Mouse (Mus musculus) heart, adult 2 months (tissue): ENCODE results near the gene Ccdc130.

Source experiments
- CTCF ChIP-seq: fragments of 200-600 bp; IDR thresholded peaks from 2 replicates; pipeline ENCODE4 v1.8.1; 2022; ENCODE audit warnings: antibody characterized with exemption, mild to moderate bottlenecking, moderate library complexity
- POLR2A ChIP-seq: fragments of 200-500 bp; IDR thresholded peaks from 2 replicates; pipeline ENCODE4 v1.6.1; 2011; ENCODE audit warnings: mild to moderate bottlenecking, low read depth, low read length, control low read depth; ENCODE audit not compliant: insufficient read depth

- TF ChIP-seq POLR2A = no peak
- TF ChIP-seq CTCF = no peak
Measured at GRCm38 (mm10) chr8:84213277-84213676, 56.9 kb downstream of the Ccdc130 start.
